Mouse (Mus musculus) liver, postnatal 0 days (tissue): ENCODE results near the gene 4922502D21Rik. TPM values are rescaled to one million over a fixed set of nuclear protein-coding genes. Genes with fewer than 3 reads are reported as not detected.

ENCODE experiments used
- ATAC-seq: fragments of 200-750 bp; cut with Nextera tagmentation; 2 replicates; pipeline ENCODE4 v1.8.0; 2017; ENCODE audit warnings: mild to moderate bottlenecking, moderate library complexity
- DNase-seq: peaks from one replicate; pipeline ENCODE4 v3.0.0-alpha.2; 2016
- H3K27ac ChIP-seq: fragments of 300-500 bp; sonication (generic); 2 replicates; pipeline ENCODE4 v1.5.1; 2014; ENCODE audit warnings: antibody characterized with exemption, moderate library complexity, mild to moderate bottlenecking, low read depth
- H3K27me3 ChIP-seq: fragments of 300-500 bp; sonication (generic); 2 replicates; pipeline ENCODE4 v1.6.1; 2014; ENCODE audit warnings: low read length, control low read depth, mixed read lengths; ENCODE audit not compliant: insufficient read depth
- H3K36me3 ChIP-seq: fragments of 300-500 bp; sonication (generic); replicated peaks from 2 replicates; pipeline ENCODE4 v1.6.1; 2014; ENCODE audit warnings: mild to moderate bottlenecking, control low read depth, low read length, moderate library complexity, mixed read lengths; ENCODE audit not compliant: insufficient read depth
- H3K4me1 ChIP-seq: fragments of 300-500 bp; sonication (generic); 2 replicates; pipeline ENCODE4 v1.6.1; 2014; ENCODE audit warnings: antibody characterized with exemption, mild to moderate bottlenecking, control low read depth; ENCODE audit not compliant: insufficient read depth
- H3K4me2 ChIP-seq: fragments of 300-500 bp; sonication (generic); 2 replicates; pipeline ENCODE4 v1.6.1; 2014; ENCODE audit warnings: low read depth, mild to moderate bottlenecking, low read length, moderate library complexity, mixed read lengths
- H3K4me3 ChIP-seq: fragments of 300-500 bp; sonication (generic); 2 replicates; pipeline ENCODE4 v1.5.1; 2014; ENCODE audit warnings: low read depth, low read length
- H3K9ac ChIP-seq: fragments of 300-500 bp; sonication (generic); replicated peaks from 2 replicates; pipeline ENCODE4 v1.6.1; 2014; ENCODE audit warnings: mild to moderate bottlenecking, moderate library complexity
- H3K9me3 ChIP-seq: fragments of 300-500 bp; sonication (generic); 2 replicates; pipeline ENCODE4 v1.6.1; 2016; ENCODE audit warnings: mild to moderate bottlenecking, control low read depth, low read length, mixed read lengths
- CTCF ChIP-seq: sonication (generic); IDR thresholded peaks from 2 replicates; pipeline ENCODE4 v1.5.1; 2016; ENCODE audit warnings: antibody characterized with exemption, low read depth
- EP300 ChIP-seq: IDR thresholded peaks from 2 replicates; pipeline ENCODE4 v1.6.1; 2016; ENCODE audit warnings: antibody characterized with exemption, low read depth, mild to moderate bottlenecking
- WGBS: fragments of 180-500 bp; shearing (Covaris S2); extraction: QIAGEN DNeasy Blood & Tissue Kit; methylation state at CpG from one replicate; pipeline ENCODE4 v1.1.7; 2014; ENCODE audit not compliant: insufficient replicate concordance; 5-methylcytosine and 5-hydroxymethylcytosine counted together
- polyA plus RNA-seq: library from polyadenylated mRNA; unstranded; fragments of >200 nt; fragmentation: Nextera tagmentation; extraction: Ambion mirVana; gene quantifications from 2 replicates; pipeline ENCODE4 v1.2.1, GENCODE M21; 2015

4922502D21Rik gene
- polyA plus RNA-seq, 1 experiment from 2014 or later: not detected

GRCm38 (mm10) chr6:129337751-129338150, 6.2 kb upstream of the 4922502D21Rik start:
- Histone ChIP-seq H3K4me2 (no peak overlapping the region), H3K4me3 (no peak overlapping the region), H3K4me1 (0 out of 2 replicates have a peak, but pooled peaks cover 3% of the 10 kb centered on the region), H3K27ac (no peak overlapping the region), H3K9ac (no peak overlapping the region), H3K9me3 (no peaks in the 10 kb centered on the region), H3K27me3 (no peaks in the 10 kb centered on the region), H3K36me3 (no peaks in the 10 kb centered on the region)
- 40% methylated on average over 1 of the region's 1 CpGs for WGBS
- DNase-seq (no peak), ATAC-seq (no peak)
- TF ChIP-seq EP300 (no peak), CTCF (no peak)

- no peak overlapping the region for H3K9ac ChIP-seq
- no peaks in the 10 kb centered on the region for H3K9me3 ChIP-seq
- H3K27ac ChIP-seq: no peak overlapping the region
- peak overlapping the region; percentile 50; the same call in 1 of the 2 replicates for H3K4me2 ChIP-seq
- ATAC-seq (peak; percentile 82), DNase-seq (peak; percentile 67)
- H3K4me3 ChIP-seq: no peak overlapping the region
- TF ChIP-seq EP300 (no peak), CTCF (peak; percentile 89)
- no peaks in the 10 kb centered on the region for H3K27me3 ChIP-seq
- 9% methylated on average over 11 of the region's 11 CpGs for WGBS
- H3K4me1 ChIP-seq: 0 out of 2 replicates have a peak, but pooled peaks cover 3% of the 10 kb centered on the region
- H3K36me3 ChIP-seq: no peaks in the 10 kb centered on the region
Observed at GRCm38 (mm10) chr6:129333674-129334078, 2.1 kb upstream of the 4922502D21Rik start.

- no peaks in the 10 kb centered on the region for H3K9me3 ChIP-seq
- H3K4me1 ChIP-seq: no peaks in the 10 kb centered on the region
- 54% methylated on average over 13 of the region's 13 CpGs for WGBS
- DNase-seq (no peak), ATAC-seq (no peak)
- no peak overlapping the region for H3K4me3 ChIP-seq
- H3K36me3 ChIP-seq: no peaks in the 10 kb centered on the region
- no peak overlapping the region for H3K27ac ChIP-seq
- H3K9ac ChIP-seq: no peak overlapping the region
- no peak overlapping the region for H3K4me2 ChIP-seq
- TF ChIP-seq CTCF (no peak), EP300 (no peak)
- H3K27me3 ChIP-seq: no peaks in the 10 kb centered on the region
Observed at GRCm38 (mm10) chr6:129326568-129327150, 4.9 kb downstream of the 4922502D21Rik start.

GRCm38 (mm10) chr6:129326016-129326415, 5.6 kb downstream of the 4922502D21Rik start:
- Histone ChIP-seq H3K4me3 (no peak overlapping the region), H3K9ac (no peak overlapping the region), H3K36me3 (no peaks in the 10 kb centered on the region), H3K27ac (no peak overlapping the region), H3K27me3 (no peaks in the 10 kb centered on the region), H3K4me2 (no peak overlapping the region), H3K4me1 (no peaks in the 10 kb centered on the region), H3K9me3 (no peaks in the 10 kb centered on the region)
- DNase-seq (no peak), ATAC-seq (no peak)
- 45% methylated on average over 1 of the region's 1 CpGs for WGBS
- TF ChIP-seq CTCF: peak; percentile 42
- TF ChIP-seq EP300: no peak

- H3K4me1 ChIP-seq: no peaks in the 10 kb centered on the region
- no peaks in the 10 kb centered on the region for H3K27me3 ChIP-seq
- no peak overlapping the region for H3K4me3 ChIP-seq
- ATAC-seq: no peak
- no peak overlapping the region for H3K4me2 ChIP-seq
- no peaks in the 10 kb centered on the region for H3K9me3 ChIP-seq
- TF ChIP-seq EP300: no peak
- no peak for TF ChIP-seq CTCF
- DNase-seq: no peak
- 64% methylated on average over 4 of the region's 4 CpGs for WGBS
- H3K27ac ChIP-seq: no peak overlapping the region
- H3K36me3 ChIP-seq: no peaks in the 10 kb centered on the region
- no peak overlapping the region for H3K9ac ChIP-seq
Observed at GRCm38 (mm10) chr6:129319331-129319730, 12.3 kb downstream of the 4922502D21Rik start.

GRCm38 (mm10) chr6:129318395-129318794, 13.2 kb downstream of the 4922502D21Rik start:
- no peak for DNase-seq
- Histone ChIP-seq H3K27ac (no peak overlapping the region), H3K9me3 (no peaks in the 10 kb centered on the region), H3K27me3 (no peaks in the 10 kb centered on the region), H3K4me1 (no peaks in the 10 kb centered on the region), H3K9ac (no peak overlapping the region), H3K4me3 (no peak overlapping the region), H3K36me3 (no peaks in the 10 kb centered on the region), H3K4me2 (no peak overlapping the region)
- no peak for ATAC-seq
- WGBS: 26% methylated on average over 1 of the region's 1 CpGs
- TF ChIP-seq EP300: no peak
- TF ChIP-seq CTCF: peak; percentile 45

GRCm38 (mm10) chr6:129316463-129316862, 15.1 kb downstream of the 4922502D21Rik start:
- H3K36me3 ChIP-seq: no peaks in the 10 kb centered on the region
- no peaks in the 10 kb centered on the region for H3K4me1 ChIP-seq
- no peak overlapping the region for H3K27ac ChIP-seq
- no peak for TF ChIP-seq CTCF
- no peak for TF ChIP-seq EP300
- DNase-seq (no peak), ATAC-seq (no peak)
- 71% methylated on average over 2 of the region's 2 CpGs for WGBS
- no peak overlapping the region for H3K9ac ChIP-seq
- no peaks in the 10 kb centered on the region for H3K27me3 ChIP-seq
- no peak overlapping the region for H3K4me2 ChIP-seq
- H3K9me3 ChIP-seq: no peaks in the 10 kb centered on the region
- H3K4me3 ChIP-seq: no peak overlapping the region
